Mouse (Mus musculus) neural tube, embryonic 15.5 days (tissue): ENCODE measurements around the gene Pum2. TPM values are rescaled to one million over a fixed set of nuclear protein-coding genes. Genes with fewer than 3 reads are reported as not detected.

ENCODE experiments used
- polyA plus RNA-seq: library from polyadenylated mRNA; unstranded; fragments of >200 nt; fragmentation: Nextera tagmentation; extraction: Ambion mirVana; gene quantifications from 2 replicates; pipeline ENCODE4 v1.2.1, GENCODE M21; 2015

The Pum2 gene
- polyA plus RNA-seq, 1 experiment from 2014 or later = 40.4 TPM

Other genes starting within 250 kb of the Pum2 start
- gene Rhob, start 174.1 kb upstream of the Pum2 start, polyA plus RNA-seq = 77.0 and 91.1 TPM in 2 replicates
- gene Slc7a15, start 75.1 kb upstream of the Pum2 start, polyA plus RNA-seq = not detected in 2 replicates
- gene Sdc1, start 97.2 kb downstream of the Pum2 start, polyA plus RNA-seq = 15.0 and 26.1 TPM in 2 replicates
- gene Laptm4a, start 247.5 kb downstream of the Pum2 start, polyA plus RNA-seq = 197 and 217 TPM in 2 replicates